Mouse (Mus musculus): ENCODE data around the gene Irf7.

DNA sequence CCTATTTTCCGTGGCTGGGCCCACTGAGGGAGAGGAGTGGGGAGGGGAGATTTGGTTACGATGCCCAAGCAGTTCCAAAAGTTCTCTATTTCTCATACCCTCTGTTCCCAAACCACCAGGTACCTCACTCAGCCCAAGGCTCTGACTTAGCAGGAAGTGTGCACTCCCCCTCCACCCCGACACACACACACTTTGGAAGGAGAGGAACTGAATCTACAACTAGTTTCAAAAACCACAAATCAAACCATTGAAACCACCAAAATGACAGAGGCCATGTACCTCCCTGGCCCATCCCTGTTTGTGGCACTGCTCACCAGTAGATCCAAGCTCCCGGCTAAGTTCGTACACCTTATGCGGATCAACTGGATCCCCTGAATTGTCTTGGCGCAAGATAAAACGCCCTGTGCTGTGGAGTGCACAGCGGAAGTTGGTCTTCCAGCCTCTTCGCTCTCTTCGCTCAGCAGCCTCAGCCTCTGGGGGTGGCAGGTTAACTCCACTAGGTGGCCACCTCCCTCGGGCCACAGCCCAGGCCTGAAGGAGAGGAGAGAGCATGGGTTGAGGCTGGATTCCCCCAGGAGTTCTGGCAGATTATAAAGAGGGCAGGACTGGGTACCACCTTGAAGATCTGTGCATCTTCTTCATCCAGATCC lies 1.4 kb downstream of the Irf7 start:
- no peak for TF ChIP-seq POLR2A (IDR thresholded peaks at IDR 0.05; ENCODE audit: control insufficient read depth in 1 of 2, insufficient read depth in 1 of 2, low read depth in 1 of 2, low read length in 2 of 2, poor library complexity in 1 of 2)
- no peak for TF ChIP-seq GATA1 (IDR thresholded peaks at IDR 0.05; ENCODE audit: low read depth, low read length)
- TF ChIP-seq CTCF (IDR thresholded peaks at IDR 0.05 in 2 of 3, conservative IDR thresholded peaks at IDR 0.05 in 1 of 3; ENCODE audit: control insufficient read depth in 1 of 3, insufficient read depth in 1 of 3, low read depth in 2 of 3, low read length in 3 of 3, poor library complexity in 1 of 3, severe bottlenecking in 1 of 3) = peak in 2 of 3 experiments; percentile 41 to 46; a peak in 5 of 6 replicates
- no peak for TF ChIP-seq MYC (IDR thresholded peaks at IDR 0.05; ENCODE audit: low read depth, low read length)
- no peak for TF ChIP-seq EP300 (IDR thresholded peaks at IDR 0.05; ENCODE audit: low read depth in 1 of 2, low read length in 2 of 2)
- TF ChIP-seq ETS1 (IDR thresholded peaks at IDR 0.05; ENCODE audit: low read depth, low read length) = no peak
- TF ChIP-seq HCFC1 (IDR thresholded peaks at IDR 0.05; ENCODE audit: low read depth, low read length) = no peak
